Mouse (Mus musculus) thymus, adult 2 months (tissue): ENCODE results near the gene Ice2. TPM values are rescaled to one million over a fixed set of nuclear protein-coding genes. Genes with fewer than 3 reads are reported as not detected.

Experiments
- DNase-seq: peaks from one replicate; pipeline ENCODE4 v3.0.0; 2021
- H3K27ac ChIP-seq: fragments of 200-500 bp; 2 replicates; pipeline ENCODE4 v1.5.1; 2012; ENCODE audit warnings: low read length, control low read depth; ENCODE audit not compliant: control insufficient read depth, insufficient read depth
- H3K27me3 ChIP-seq: fragments of 200-500 bp; 2 replicates; pipeline ENCODE4 v1.6.1; 2012; ENCODE audit warnings: mild to moderate bottlenecking, low read length, moderate library complexity, mixed read lengths; ENCODE audit not compliant: control insufficient read depth, insufficient read depth
- H3K36me3 ChIP-seq: fragments of 200-500 bp; 2 replicates; pipeline ENCODE4 v1.6.1; 2012; ENCODE audit warnings: mild to moderate bottlenecking, low read length, moderate library complexity; ENCODE audit not compliant: control insufficient read depth, insufficient read depth
- H3K4me1 ChIP-seq: fragments of 200-500 bp; replicated peaks from 2 replicates; pipeline ENCODE4 v1.6.1; 2012; ENCODE audit warnings: low read length; ENCODE audit not compliant: control insufficient read depth, insufficient read depth
- H3K4me3 ChIP-seq: fragments of 200-500 bp; 2 replicates; pipeline ENCODE4 v1.5.1; 2012; ENCODE audit warnings: mild to moderate bottlenecking, low read length, control low read depth, moderate library complexity; ENCODE audit not compliant: control insufficient read depth, insufficient read depth
- CTCF ChIP-seq: fragments of 200-500 bp; IDR thresholded peaks from 2 replicates; pipeline ENCODE4 v1.5.1; 2012; ENCODE audit warnings: mild to moderate bottlenecking, control low read depth, low read length, moderate library complexity, borderline replicate concordance; ENCODE audit not compliant: control insufficient read depth, poor library complexity, insufficient read depth; ENCODE audit errors: extremely low read depth
- POLR2A ChIP-seq: fragments of 200-500 bp; IDR thresholded peaks from 2 replicates; pipeline ENCODE4 v1.6.1; 2012; ENCODE audit warnings: mild to moderate bottlenecking, low read length, control low read depth, moderate library complexity; ENCODE audit not compliant: control insufficient read depth, poor library complexity, insufficient read depth; ENCODE audit errors: extremely low read depth
- WGBS: fragments of 180-500 bp; shearing (Covaris S2); methylation state at CpG from one replicate; pipeline ENCODE4 v1.1.7; 2018; 5-methylcytosine and 5-hydroxymethylcytosine counted together
- polyA plus RNA-seq: library from polyadenylated mRNA; depleted of rRNA; stranded (reverse); fragments of >200 nt; gene quantifications from 2 replicates; pipeline ENCODE4 v1.2.3, GENCODE M21; 2012

Gene Ice2
- polyA plus RNA-seq, 1 experiment = 5.6 TPM

DNA sequence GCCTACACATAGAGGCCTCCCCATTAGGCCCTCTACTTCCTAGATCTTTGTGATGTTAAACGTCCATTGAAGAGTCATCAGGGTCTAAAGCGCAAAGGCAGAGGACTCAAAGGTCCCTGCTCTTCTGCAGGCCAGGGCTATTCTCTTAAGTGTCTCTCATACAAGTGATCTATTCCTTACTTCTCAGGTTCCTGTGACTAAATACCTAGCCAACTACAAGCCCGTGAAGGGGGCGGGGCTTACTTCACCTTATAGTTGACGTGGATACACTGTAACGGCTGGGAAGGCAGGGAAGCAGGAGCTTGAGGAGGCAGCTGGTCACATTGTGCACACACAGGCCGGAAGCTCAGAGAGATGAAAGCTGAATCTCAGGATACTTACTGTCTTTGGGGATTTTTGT is 62.2 kb downstream of the Ice2 start:
- 91% methylated on average over 7 of the region's 7 CpGs for WGBS
- Histone ChIP-seq H3K36me3 (peaks cover 3% of the 10 kb centered on the region; the same call in 1 of the 2 replicates), H3K27ac (no peak overlapping the region), H3K4me3 (no peak overlapping the region), H3K4me1 (peaks cover 46% of the 10 kb centered on the region), H3K27me3 (no peaks in the 10 kb centered on the region)
- TF ChIP-seq CTCF (no peak), POLR2A (no peak)
- DNase-seq = no peak

DNA sequence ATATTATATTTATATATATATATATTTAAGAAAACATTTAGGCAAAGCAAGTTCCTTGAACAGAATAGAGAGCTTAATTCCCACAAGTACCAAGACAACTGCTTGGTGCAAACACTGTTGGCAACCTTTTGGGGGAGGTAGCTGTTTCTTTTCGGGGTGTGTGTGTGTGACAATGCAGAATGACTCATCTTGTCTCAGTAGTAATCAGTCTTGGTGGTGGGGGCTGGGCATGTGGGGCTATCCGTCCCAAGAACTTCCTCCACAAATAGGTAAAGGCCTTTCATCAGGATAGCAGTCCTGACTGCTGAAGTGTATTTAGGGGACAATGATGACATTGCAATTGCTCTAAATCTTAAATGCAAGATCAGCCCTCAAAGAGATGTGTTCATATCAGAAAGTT is 65.3 kb downstream of the Ice2 start:
- peaks cover 14% of the 10 kb centered on the region for H3K36me3 ChIP-seq
- H3K4me1 ChIP-seq = peaks cover 42% of the 10 kb centered on the region
- no peak overlapping the region for H3K4me3 ChIP-seq
- no peak overlapping the region for H3K27ac ChIP-seq
- WGBS = 78% methylated on average over 2 of the region's 2 CpGs
- TF ChIP-seq POLR2A (no peak), CTCF (no peak)
- no peak for DNase-seq
- H3K27me3 ChIP-seq = no peaks in the 10 kb centered on the region

- no peaks in the 10 kb centered on the region for H3K27me3 ChIP-seq
- TF ChIP-seq CTCF = no peak
- TF ChIP-seq POLR2A = no peak
- no peak overlapping the region for H3K4me3 ChIP-seq
- H3K36me3 ChIP-seq = peaks cover 19% of the 10 kb centered on the region
- 95% methylated on average over 6 of the region's 6 CpGs for WGBS
- H3K4me1 ChIP-seq = peaks cover 42% of the 10 kb centered on the region
- no peak overlapping the region for H3K27ac ChIP-seq
- DNase-seq = no peak
These were observed 66.5 kb downstream of the Ice2 start for GRCm38 (mm10) chr9:69464109-69464756.

DNA sequence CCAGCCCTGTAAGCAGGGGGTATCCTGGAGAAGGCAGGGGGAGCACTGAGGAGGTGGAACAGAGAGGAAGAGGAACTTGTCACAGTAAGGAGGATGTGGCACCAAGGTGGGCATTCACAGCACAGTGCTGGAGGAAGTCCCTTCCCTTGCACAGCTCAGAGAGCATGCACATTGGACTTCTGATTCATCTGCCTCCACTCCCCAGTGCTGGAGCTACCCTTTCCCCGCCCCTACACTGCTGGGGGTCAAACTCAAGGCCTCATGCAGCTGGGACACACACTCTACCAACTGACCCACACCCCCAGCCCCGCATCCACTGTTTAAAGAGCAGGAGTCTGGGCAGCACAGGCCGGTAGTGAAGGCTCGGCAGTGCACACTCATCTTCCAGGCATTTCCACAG is 68.4 kb downstream of the Ice2 start:
- DNase-seq = peak; percentile 39
- no peak overlapping the region for H3K4me3 ChIP-seq
- H3K27ac ChIP-seq = peak overlapping the region; percentile 18; the same call in 1 of the 2 replicates
- H3K36me3 ChIP-seq = peaks cover 15% of the 10 kb centered on the region
- 0 out of 2 replicates have a peak, but pooled peaks have one; percentile 18 for TF ChIP-seq CTCF
- TF ChIP-seq POLR2A = no peak
- WGBS = 70% methylated on average over 4 of the region's 4 CpGs
- no peaks in the 10 kb centered on the region for H3K27me3 ChIP-seq
- peaks cover 45% of the 10 kb centered on the region for H3K4me1 ChIP-seq

DNA sequence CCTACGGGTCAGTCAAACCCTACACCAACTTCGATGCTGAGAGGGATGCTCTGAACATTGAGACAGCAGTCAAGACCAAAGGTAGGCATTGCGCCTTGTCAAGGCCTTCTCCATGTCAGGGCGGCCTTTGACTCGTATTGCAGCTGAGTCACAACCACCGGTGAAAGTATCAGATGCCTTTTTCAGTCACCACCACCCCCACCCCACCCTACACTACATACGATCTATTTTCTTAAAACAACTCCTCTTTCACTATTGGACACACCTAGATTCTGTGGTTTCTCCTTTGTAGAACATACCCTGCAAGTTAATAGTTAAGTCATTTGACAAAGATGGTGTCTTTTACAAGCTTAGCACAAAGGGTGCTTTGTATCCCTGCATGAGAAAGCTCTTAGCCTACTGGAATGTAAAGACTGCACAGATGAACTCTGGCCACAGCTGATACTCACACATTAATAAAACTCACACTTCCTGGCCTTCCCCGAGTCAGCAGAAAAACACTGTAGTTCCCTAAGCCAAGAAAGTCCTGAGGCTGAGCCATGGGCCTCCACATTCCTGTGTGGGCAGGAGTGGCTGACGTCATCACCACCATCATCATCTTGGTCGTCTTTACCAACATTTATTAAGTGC is 69.7 kb downstream of the Ice2 start:
- Histone ChIP-seq H3K27ac (no peak overlapping the region; the same call in 1 of the 2 replicates), H3K36me3 (peaks cover 15% of the 10 kb centered on the region), H3K4me1 (peaks cover 49% of the 10 kb centered on the region), H3K27me3 (no peaks in the 10 kb centered on the region), H3K4me3 (no peak overlapping the region)
- WGBS = 80% methylated on average over 10 of the region's 10 CpGs
- no peak for TF ChIP-seq CTCF
- no peak for TF ChIP-seq POLR2A
- no peak for DNase-seq

- H3K36me3 ChIP-seq = peaks cover 15% of the 10 kb centered on the region
- H3K27me3 ChIP-seq = no peaks in the 10 kb centered on the region
- peak overlapping the region; percentile 97 for H3K27ac ChIP-seq
- H3K4me3 ChIP-seq = no peak overlapping the region
- DNase-seq = no peak
- WGBS = 55% methylated on average over 9 of the region's 9 CpGs
- peaks cover 53% of the 10 kb centered on the region for H3K4me1 ChIP-seq
- no peak for TF ChIP-seq CTCF
- no peak for TF ChIP-seq POLR2A
These were observed 71.3 kb downstream of the Ice2 start for GRCm38 (mm10) chr9:69468991-69469390.
